Mouse (Mus musculus): Measurements from ENCODE around the gene Ltv1. TPM values are rescaled to one million over a fixed set of nuclear protein-coding genes. Genes with fewer than 3 reads are reported as not detected.
"Not testable (repeated sequence)": the region's sequence is repeated elsewhere in the genome, so short reads cannot be mapped to it uniquely, and the experiment has no call there.

The Ltv1 gene
- polyA plus RNA-seq, 1 experiment = 21.9 TPM

GRCm38 (mm10) chr10:13196872-13197507, 4.0 kb upstream of the Ltv1 start:
- no peak for DNase-seq (ENCODE audit: low read depth)

GRCm38 (mm10) chr10:13193496-13193895, 528 bp upstream of the Ltv1 start:
- DNase-seq (ENCODE audit: low read depth) = not testable (repeated sequence)

- DNase-seq (ENCODE audit: low read depth) = no peak
Measured at GRCm38 (mm10) chr10:13189881-13190280, 3.1 kb downstream of the Ltv1 start.

- no peak for DNase-seq (ENCODE audit: low read depth)
Measured at GRCm38 (mm10) chr10:13186754-13187153, 6.2 kb downstream of the Ltv1 start.

- no peak for DNase-seq (ENCODE audit: low read depth)
Measured at GRCm38 (mm10) chr10:13184170-13184766, 8.7 kb downstream of the Ltv1 start.

- DNase-seq (ENCODE audit: low read depth) = no peak
Measured at GRCm38 (mm10) chr10:13180211-13180610, 12.8 kb downstream of the Ltv1 start.

GRCm38 (mm10) chr10:13177973-13178624, 14.9 kb downstream of the Ltv1 start, which contains the start of gene Zc2hc1b:
Gene Zc2hc1b (minus strand): TSS chr10:13178023.
- no peak for DNase-seq (ENCODE audit: low read depth)

GRCm38 (mm10) chr10:13175866-13176265, 17.1 kb downstream of the Ltv1 start:
- DNase-seq (ENCODE audit: low read depth) = no peak

- DNase-seq (ENCODE audit: low read depth) = no peak
Measured at GRCm38 (mm10) chr10:13172798-13173221, 20.2 kb downstream of the Ltv1 start.

- DNase-seq (ENCODE audit: low read depth) = no peak
Measured at GRCm38 (mm10) chr10:13171461-13171860, 21.5 kb downstream of the Ltv1 start.

GRCm38 (mm10) chr10:13170739-13171448, 22.1 kb downstream of the Ltv1 start:
- no peak for DNase-seq (ENCODE audit: low read depth)

GRCm38 (mm10) chr10:13168461-13168860, 24.5 kb downstream of the Ltv1 start:
- no peak for DNase-seq (ENCODE audit: low read depth)

GRCm38 (mm10) chr10:13162031-13162430, 30.9 kb downstream of the Ltv1 start:
- DNase-seq (ENCODE audit: low read depth) = no peak

- DNase-seq (ENCODE audit: low read depth) = no peak
Measured at GRCm38 (mm10) chr10:13160913-13161312, 32.1 kb downstream of the Ltv1 start.

- DNase-seq (ENCODE audit: low read depth) = no peak
Measured at GRCm38 (mm10) chr10:13155377-13155776, 37.6 kb downstream of the Ltv1 start.

- no peak for DNase-seq (ENCODE audit: low read depth)
Measured at GRCm38 (mm10) chr10:13152811-13153364, 40.1 kb downstream of the Ltv1 start.

- DNase-seq (ENCODE audit: low read depth) = no peak
Measured at GRCm38 (mm10) chr10:13151353-13151752, 41.6 kb downstream of the Ltv1 start.

- no peak for DNase-seq (ENCODE audit: low read depth)
Measured at GRCm38 (mm10) chr10:13150435-13150834, 42.5 kb downstream of the Ltv1 start.

- DNase-seq (ENCODE audit: low read depth) = no peak
Measured at GRCm38 (mm10) chr10:13140434-13140833, 52.5 kb downstream of the Ltv1 start.

- no peak for DNase-seq (ENCODE audit: low read depth)
Measured at GRCm38 (mm10) chr10:13137906-13138305, 55.1 kb downstream of the Ltv1 start.

- DNase-seq (ENCODE audit: low read depth) = no peak
Measured at GRCm38 (mm10) chr10:13135751-13136150, 57.2 kb downstream of the Ltv1 start.

- DNase-seq (ENCODE audit: low read depth) = no peak
Measured at GRCm38 (mm10) chr10:13135276-13135675, 57.7 kb downstream of the Ltv1 start.
